Mouse (Mus musculus) ES-Bruce4 (cell line): ENCODE results near the gene Notch2.

Source experiments
- CTCF ChIP-seq: IDR thresholded peaks from one replicate; pipeline ENCODE4 v1.8.1; 2011; ENCODE audit warnings: low read depth, low read length
- EP300 ChIP-seq: IDR thresholded peaks from 2 replicates; pipeline ENCODE4 v1.6.1; 2011; ENCODE audit warnings: low read depth, low read length; ENCODE audit not compliant: insufficient read depth
- POLR2A ChIP-seq: IDR thresholded peaks from one replicate; pipeline ENCODE4 v1.8.1; 2011; ENCODE audit warnings: low read length; ENCODE audit not compliant: insufficient read depth

GRCm38 (mm10) chr3:97992289-97992688 lies 21.0 kb upstream of the Notch2 start:
- TF ChIP-seq CTCF (no peak), POLR2A (no peak), EP300 (no peak)
